Mouse (Mus musculus) MEL (cell line): ENCODE data around the gene Harbi1. TPM values are rescaled to one million over a fixed set of nuclear protein-coding genes. Genes with fewer than 3 reads are reported as not detected.

Experiments
- DNase-seq: peaks from one replicate; pipeline ENCODE4 v3.0.0; 2011; ENCODE audit warnings: low read depth, low spot score
- H3K27ac ChIP-seq: 2 replicates; pipeline ENCODE4 v1.5.1; 2012; ENCODE audit warnings: low read depth, mild to moderate bottlenecking, control low read depth, low read length, moderate library complexity; ENCODE audit not compliant: control insufficient read depth
- H3K27me3 ChIP-seq, 2 experiments: fragments of 150-350 bp in 1 of 2; sonication (generic) in 1 of 2; 2 replicates each; pipeline ENCODE4 v1.6.1; 2012; ENCODE audit warnings: low read length in 2 of 2, mild to moderate bottlenecking in 2 of 2, improper control_type of control experiment in 1 of 2, moderate library complexity in 1 of 2; ENCODE audit not compliant: insufficient read depth in 2 of 2, control insufficient read depth in 1 of 2
- H3K36me3 ChIP-seq, 2 experiments: 2 replicates each; pipeline ENCODE4 v1.6.1; 2012 to 2014; ENCODE audit warnings: low read length in 2 of 2, improper control_type of control experiment in 1 of 2, inconsistent platforms in 1 of 2, mild to moderate bottlenecking in 1 of 2; ENCODE audit not compliant: insufficient read depth in 2 of 2, control insufficient read depth in 1 of 2
- H3K4me1 ChIP-seq, 2 experiments: fragments of 150-350 bp in 1 of 2; sonication (generic) in 1 of 2; 2 replicates each; pipeline ENCODE4 v1.6.1; 2012; ENCODE audit warnings: low read length in 2 of 2, improper control_type of control experiment in 1 of 2, mild to moderate bottlenecking in 1 of 2; ENCODE audit not compliant: insufficient read depth in 2 of 2, control insufficient read depth in 1 of 2
- H3K4me3 ChIP-seq, 2 experiments: fragments of 150-350 bp in 1 of 2; sonication (generic) in 1 of 2; 2 replicates each; pipeline ENCODE4 v1.5.1; 2012; ENCODE audit warnings: low read depth in 2 of 2, low read length in 2 of 2, mild to moderate bottlenecking in 2 of 2, moderate library complexity in 2 of 2, control low read depth in 1 of 2, improper control_type of control experiment in 1 of 2; ENCODE audit not compliant: control insufficient read depth in 1 of 2, insufficient read depth in 1 of 2
- H3K79me2 ChIP-seq: 2 replicates; pipeline ENCODE4 v1.6.1; 2012; ENCODE audit warnings: mild to moderate bottlenecking, low read length, moderate library complexity; ENCODE audit not compliant: control insufficient read depth, poor library complexity, insufficient read depth
- H3K9ac ChIP-seq: 2 replicates; pipeline ENCODE4 v1.6.1; 2012; ENCODE audit warnings: low read depth, mild to moderate bottlenecking, control low read depth, low read length, moderate library complexity; ENCODE audit not compliant: control insufficient read depth, poor library complexity, severe bottlenecking
- H3K9me3 ChIP-seq: fragments of 150-350 bp; sonication (generic); replicated peaks from 2 replicates; pipeline ENCODE4 v1.6.1; 2012; ENCODE audit warnings: mild to moderate bottlenecking, low read length, improper control_type of control experiment, moderate library complexity; ENCODE audit not compliant: insufficient read depth
- BHLHE40 ChIP-seq: IDR thresholded peaks from 2 replicates; pipeline ENCODE4 v1.6.1; 2012; ENCODE audit warnings: low read depth, mild to moderate bottlenecking, inconsistent platforms, low read length, improper control_type of control experiment, borderline replicate concordance
- CHD2 ChIP-seq: IDR thresholded peaks from 2 replicates; pipeline ENCODE4 v1.6.1; 2011; ENCODE audit warnings: low read length, improper control_type of control experiment
- ELF1 ChIP-seq: IDR thresholded peaks from 2 replicates; pipeline ENCODE4 v1.6.1; 2014; ENCODE audit warnings: low read depth, mild to moderate bottlenecking, inconsistent platforms, low read length, improper control_type of control experiment, moderate library complexity
- JUND ChIP-seq: IDR thresholded peaks from 2 replicates; pipeline ENCODE4 v1.6.1; 2011; ENCODE audit warnings: low read depth, mild to moderate bottlenecking, improper control_type of control experiment, low read length
- KAT2A ChIP-seq: conservative IDR thresholded peaks from 2 replicates; pipeline ENCODE4 v1.6.1; 2012; ENCODE audit warnings: low read depth, low read length, improper control_type of control experiment, inconsistent platforms
- MAFK ChIP-seq: IDR thresholded peaks from 2 replicates; pipeline ENCODE4 v1.6.1; 2011; ENCODE audit warnings: low read depth, mild to moderate bottlenecking, low read length, improper control_type of control experiment, borderline replicate concordance
- MAZ ChIP-seq: IDR thresholded peaks from 2 replicates; pipeline ENCODE4 v1.6.1; 2012; ENCODE audit warnings: low read depth, mild to moderate bottlenecking, inconsistent platforms, low read length, improper control_type of control experiment
- MEF2A ChIP-seq: IDR thresholded peaks from 2 replicates; pipeline ENCODE4 v1.6.1; 2014; ENCODE audit warnings: low read depth, mild to moderate bottlenecking, inconsistent platforms, low read length, improper control_type of control experiment; ENCODE audit not compliant: poor library complexity, insufficient replicate concordance, severe bottlenecking; ENCODE audit errors: extremely low read depth
- NELFE ChIP-seq: IDR thresholded peaks from 2 replicates; pipeline ENCODE4 v1.6.1; 2011; ENCODE audit warnings: low read depth, low read length, improper control_type of control experiment
- NRF1 ChIP-seq: IDR thresholded peaks from 2 replicates; pipeline ENCODE4 v1.6.1; 2014; ENCODE audit warnings: low read depth, mild to moderate bottlenecking, inconsistent platforms, low read length, improper control_type of control experiment, moderate library complexity; ENCODE audit not compliant: poor library complexity, insufficient read depth, severe bottlenecking
- POLR2AphosphoS2 ChIP-seq: IDR thresholded peaks from 2 replicates; pipeline ENCODE4 v1.6.1; 2011; ENCODE audit warnings: low read length, improper control_type of control experiment
- POLR2AphosphoS5 ChIP-seq: IDR thresholded peaks from 2 replicates; pipeline ENCODE4 v1.6.1; 2012; ENCODE audit warnings: low read depth, borderline replicate concordance, mild to moderate bottlenecking, inconsistent platforms, low read length, moderate library complexity, mixed read lengths
- SMC3 ChIP-seq: IDR thresholded peaks from 2 replicates; pipeline ENCODE4 v1.6.1; 2011; ENCODE audit warnings: low read depth, low read length, improper control_type of control experiment
- TAL1 ChIP-seq: IDR thresholded peaks from 2 replicates; pipeline ENCODE4 v1.6.1; 2012; ENCODE audit warnings: mild to moderate bottlenecking, inconsistent platforms, low read length, moderate library complexity, mixed read lengths
- TBP ChIP-seq: IDR thresholded peaks from 2 replicates; pipeline ENCODE4 v1.8.0; 2011; ENCODE audit warnings: low read depth, low read length, improper control_type of control experiment
- TCF12 ChIP-seq: IDR thresholded peaks from 2 replicates; pipeline ENCODE4 v1.6.1; 2014; ENCODE audit warnings: low read depth, mild to moderate bottlenecking, inconsistent platforms, low read length, improper control_type of control experiment, moderate library complexity
- UBTF ChIP-seq: IDR thresholded peaks from 2 replicates; pipeline ENCODE4 v1.6.1; 2012; ENCODE audit warnings: low read depth, mild to moderate bottlenecking, inconsistent platforms, low read length, improper control_type of control experiment, moderate library complexity, borderline replicate concordance; ENCODE audit not compliant: insufficient read depth
- ZC3H11A ChIP-seq: IDR thresholded peaks from 2 replicates; pipeline ENCODE4 v1.6.1; 2012; ENCODE audit warnings: low read depth, mild to moderate bottlenecking, inconsistent platforms, low read length, improper control_type of control experiment
- ZMIZ1 ChIP-seq: IDR thresholded peaks from 2 replicates; pipeline ENCODE4 v1.6.1; 2012; ENCODE audit warnings: low read depth, mild to moderate bottlenecking, inconsistent platforms, low read length, improper control_type of control experiment, moderate library complexity
- polyA plus RNA-seq, 2 experiments: library from polyadenylated mRNA; stranded (reverse) in 1 of 2; unstranded in 1 of 2; fragments of >175 nt in 1 of 2; fragments of >200 nt in 1 of 2; gene quantifications; 2 replicates each; pipeline versions ENCODE4 v1.2.1 to v1.2.4; 2012; ENCODE audit warnings: low replicate concordance in 2 of 2, low read depth in 1 of 2; ENCODE audit not compliant: insufficient read length in 2 of 2, insufficient read depth in 1 of 2, missing spikeins in 1 of 2
- total RNA-seq: library from RNA; depleted of rRNA; stranded (reverse); fragments of 300-350 nt; gene quantifications from 2 replicates; pipeline ENCODE4 v1.2.3, GENCODE M21; 2012

Harbi1 gene
- total and polyA plus RNA-seq, 3 experiments, result 7.8 to 8.2 TPM; not detected in 1

DNA sequence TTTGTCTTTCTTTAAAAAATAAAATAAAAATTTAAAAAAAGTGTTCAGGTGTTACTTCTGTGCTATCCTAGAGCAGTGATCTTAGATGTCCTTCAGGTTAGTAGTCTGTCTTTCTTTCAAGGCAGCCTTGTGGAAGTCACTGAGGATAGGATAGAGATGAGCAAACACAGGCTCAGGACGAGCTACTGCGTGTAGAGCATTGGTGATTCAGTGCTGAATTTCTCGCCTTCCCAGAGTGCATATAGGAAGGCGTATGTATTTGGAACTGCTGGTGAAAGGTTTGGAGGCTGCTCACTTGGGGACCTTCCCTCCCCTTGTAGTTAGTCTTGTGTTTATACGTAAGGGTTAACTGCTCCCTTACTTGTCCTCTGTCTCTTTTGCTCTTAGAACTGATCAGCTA lies 24.6 kb downstream of the Harbi1 start:
- Histone ChIP-seq H3K27ac (no peak overlapping the region), H3K9ac (no peak overlapping the region), H3K79me2 (peaks cover 45% of the 10 kb centered on the region), H3K36me3 (peaks cover 0 to 10% of the 10 kb centered on the region in 2 experiments; a peak in 3 of 4 replicates), H3K4me1 (peaks cover 5 to 7% of the 10 kb centered on the region in 2 experiments; a peak in 3 of 4 replicates), H3K9me3 (no peaks in the 10 kb centered on the region), H3K27me3 (no peaks in the 10 kb centered on the region), H3K4me3 (no peak overlapping the region)
- TF ChIP-seq BHLHE40, result no peak
- TF ChIP-seq ELF1, result no peak
- TF ChIP-seq NRF1, result no peak
- no peak for TF ChIP-seq TAL1
- no peak for TF ChIP-seq MAZ
- TF ChIP-seq UBTF, result no peak
- TF ChIP-seq JUND, result no peak
- DNase-seq, result no peak

DNA sequence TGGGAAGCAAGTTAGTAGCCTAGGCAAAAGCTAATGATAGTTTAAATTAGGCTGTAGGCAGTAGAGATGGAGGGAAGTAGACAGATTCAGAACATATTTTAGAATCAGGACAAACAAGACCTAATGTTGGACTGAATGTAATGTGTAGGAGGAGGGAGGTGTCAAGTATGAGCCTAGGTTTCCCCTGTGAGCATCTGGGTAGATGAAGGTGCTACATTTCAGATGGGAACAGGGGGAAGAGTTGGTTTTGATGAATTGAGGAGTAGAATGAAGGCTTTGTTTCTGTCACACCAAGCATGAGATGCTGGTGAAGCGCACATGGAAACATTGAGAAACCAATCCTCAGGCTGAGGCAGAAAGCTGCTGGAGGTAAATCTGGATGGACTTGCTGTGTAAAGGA lies 28.9 kb downstream of the Harbi1 start:
- Histone ChIP-seq H3K27ac (no peak overlapping the region), H3K79me2 (peaks cover 25% of the 10 kb centered on the region), H3K4me1 (peaks cover 5 to 7% of the 10 kb centered on the region in 2 experiments; a peak in 3 of 4 replicates), H3K36me3 (peaks cover 0 to 11% of the 10 kb centered on the region in 2 experiments; a peak in 3 of 4 replicates), H3K4me3 (no peak overlapping the region), H3K9ac (no peak overlapping the region), H3K9me3 (no peaks in the 10 kb centered on the region), H3K27me3 (no peaks in the 10 kb centered on the region)
- no peak for DNase-seq
- TF ChIP-seq MEF2A (no peak), UBTF (no peak), SMC3 (no peak), MAFK (no peak), ZC3H11A (no peak), TCF12 (no peak), MAZ (no peak), BHLHE40 (no peak), TBP (no peak), CHD2 (no peak), POLR2AphosphoS5 (no peak), NRF1 (no peak), NELFE (no peak), POLR2AphosphoS2 (no peak), KAT2A (no peak), ZMIZ1 (no peak)
